Mouse (Mus musculus) common myeloid progenitor, adult 5-6 weeks (primary cell): Measurements from ENCODE around the gene Dscaml1. TPM values are rescaled to one million over a fixed set of nuclear protein-coding genes. Genes with fewer than 3 reads are reported as not detected.

ENCODE experiments used
- ATAC-seq: replicated peaks from 2 replicates; pipeline ENCODE4 v1.8.0; 2016; ENCODE audit warnings: low read depth, mild to moderate bottlenecking, moderate TSS enrichment, inconsistent platforms; ENCODE audit not compliant: poor library complexity, severe bottlenecking
- total RNA-seq: library from RNA; stranded (forward); fragments of 200-1000, 187-1606 nt; gene quantifications from 2 replicates; pipeline ENCODE4 v1.2.3, GENCODE M21; 2017

Gene Dscaml1
- total RNA-seq, 1 experiment from 2014 or later = not detected

- no peak for ATAC-seq
Observed at GRCm38 (mm10) chr9:45449658-45450057, 23.2 kb downstream of the Dscaml1 start.

- ATAC-seq = no peak
Observed at GRCm38 (mm10) chr9:45451346-45451745, 24.9 kb downstream of the Dscaml1 start.

GRCm38 (mm10) chr9:45454032-45454431 lies 27.6 kb downstream of the Dscaml1 start:
- ATAC-seq = no peak

- ATAC-seq = no peak
Observed at GRCm38 (mm10) chr9:45454889-45455610, 28.6 kb downstream of the Dscaml1 start.

- ATAC-seq = peak; percentile 29; the same call in 1 of the 2 replicates
Observed at GRCm38 (mm10) chr9:45457200-45457599, 30.8 kb downstream of the Dscaml1 start.

- no peak for ATAC-seq
Observed at GRCm38 (mm10) chr9:45458363-45458762, 31.9 kb downstream of the Dscaml1 start.

- no peak for ATAC-seq
Observed at GRCm38 (mm10) chr9:45465396-45466019, 39.1 kb downstream of the Dscaml1 start.

- no peak for ATAC-seq
Observed at GRCm38 (mm10) chr9:45468235-45468634, 41.8 kb downstream of the Dscaml1 start.

- no peak for ATAC-seq
Observed at GRCm38 (mm10) chr9:45470746-45471471, 44.5 kb downstream of the Dscaml1 start.

GRCm38 (mm10) chr9:45471691-45472090 lies 45.3 kb downstream of the Dscaml1 start:
- no peak for ATAC-seq

GRCm38 (mm10) chr9:45474874-45475273 lies 48.4 kb downstream of the Dscaml1 start:
- no peak for ATAC-seq

- ATAC-seq = no peak
Observed at GRCm38 (mm10) chr9:45480936-45481335, 54.5 kb downstream of the Dscaml1 start.

- no peak for ATAC-seq
Observed at GRCm38 (mm10) chr9:45486665-45487074, 60.2 kb downstream of the Dscaml1 start.

GRCm38 (mm10) chr9:45487179-45487801 lies 60.9 kb downstream of the Dscaml1 start:
- no peak for ATAC-seq

GRCm38 (mm10) chr9:45490899-45491298 lies 64.5 kb downstream of the Dscaml1 start:
- no peak for ATAC-seq

GRCm38 (mm10) chr9:45494889-45495288 lies 68.5 kb downstream of the Dscaml1 start:
- ATAC-seq = no peak

- no peak for ATAC-seq
Observed at GRCm38 (mm10) chr9:45496340-45496739, 69.9 kb downstream of the Dscaml1 start.

- ATAC-seq = no peak
Observed at GRCm38 (mm10) chr9:45496944-45497343, 70.5 kb downstream of the Dscaml1 start.

GRCm38 (mm10) chr9:45499267-45499666 lies 72.8 kb downstream of the Dscaml1 start:
- ATAC-seq = peak; percentile 55

- no peak for ATAC-seq
Observed at GRCm38 (mm10) chr9:45500071-45500595, 73.7 kb downstream of the Dscaml1 start.
